Mouse (Mus musculus) embryo, embryonic 9.5 days (tissue): ENCODE measurements around the gene Dhx9.
"Not testable (repeated sequence)": the region's sequence is repeated elsewhere in the genome, so short reads cannot be mapped to it uniquely, and the experiment has no call there.

Experiments used
- DNase-seq: peaks from one replicate; pipeline ENCODE4 v3.0.0-alpha.2; 2017; ENCODE audit errors: extremely low spot score

The Dhx9 gene

DNA sequence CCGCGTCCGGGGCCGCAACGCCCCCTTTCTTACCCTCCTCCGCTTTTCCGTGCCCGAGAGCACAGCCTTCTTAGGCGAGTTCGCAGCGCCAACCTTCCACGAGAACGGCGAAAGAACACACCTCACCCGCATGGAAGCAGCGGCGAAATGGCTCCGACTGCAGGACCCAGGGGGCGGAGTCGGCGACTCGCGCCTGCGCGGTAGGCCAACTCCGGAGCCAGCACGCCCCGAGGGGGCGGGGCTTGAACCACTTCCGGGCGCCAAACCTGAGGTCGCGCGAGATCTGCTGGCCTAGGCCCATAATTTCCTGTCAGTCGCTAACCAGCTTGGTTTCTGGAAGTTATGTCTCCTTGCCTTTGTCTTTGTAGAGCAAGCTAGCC, at the start of gene Dhx9:
Gene Dhx9 (minus strand): TSS at position 161 of the 380 bp plus-strand sequence.
- DNase-seq, result peak; percentile 97

DNA sequence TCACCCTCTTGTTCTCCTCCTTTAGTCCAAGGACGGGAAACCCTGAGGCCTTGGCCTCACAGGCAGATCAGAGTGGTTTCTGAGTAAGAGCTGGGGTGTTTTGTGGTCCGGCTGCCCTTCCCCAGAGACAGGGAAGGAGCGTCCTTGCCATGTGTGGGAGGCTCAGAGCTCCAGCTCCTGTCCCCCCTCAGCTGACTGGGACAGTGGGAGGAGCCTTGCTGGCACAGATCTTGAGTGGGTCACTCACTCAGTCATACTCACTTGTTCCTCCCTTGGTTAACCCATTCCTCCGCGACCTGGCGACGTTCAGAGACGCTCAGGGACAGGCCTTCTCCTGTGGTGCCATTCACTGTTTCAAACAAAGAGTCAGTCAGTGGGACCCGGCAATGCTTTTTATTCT, 48.2 kb upstream of the Dhx9 start:
- DNase-seq, result no peak

DNA sequence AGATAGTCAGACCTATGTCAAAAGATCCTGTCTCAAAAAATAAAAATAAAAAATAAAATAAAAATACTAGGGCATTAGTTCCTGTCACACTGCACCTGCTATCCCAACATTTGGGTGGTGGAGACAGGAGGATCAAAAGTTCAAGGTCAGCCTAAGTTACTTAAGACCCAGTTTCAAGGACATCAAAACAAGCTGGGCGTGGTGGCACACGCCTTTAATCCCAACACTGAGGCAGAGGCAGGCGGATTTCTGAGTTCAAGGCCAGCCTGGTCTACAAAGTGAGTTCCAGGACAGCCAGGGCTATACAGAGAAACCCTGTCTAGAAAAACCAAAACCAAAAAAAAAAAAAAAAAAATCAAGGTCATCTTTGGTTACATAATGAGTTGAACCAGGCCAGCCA, 45.4 kb upstream of the Dhx9 start:
- not testable (repeated sequence) for DNase-seq

DNA sequence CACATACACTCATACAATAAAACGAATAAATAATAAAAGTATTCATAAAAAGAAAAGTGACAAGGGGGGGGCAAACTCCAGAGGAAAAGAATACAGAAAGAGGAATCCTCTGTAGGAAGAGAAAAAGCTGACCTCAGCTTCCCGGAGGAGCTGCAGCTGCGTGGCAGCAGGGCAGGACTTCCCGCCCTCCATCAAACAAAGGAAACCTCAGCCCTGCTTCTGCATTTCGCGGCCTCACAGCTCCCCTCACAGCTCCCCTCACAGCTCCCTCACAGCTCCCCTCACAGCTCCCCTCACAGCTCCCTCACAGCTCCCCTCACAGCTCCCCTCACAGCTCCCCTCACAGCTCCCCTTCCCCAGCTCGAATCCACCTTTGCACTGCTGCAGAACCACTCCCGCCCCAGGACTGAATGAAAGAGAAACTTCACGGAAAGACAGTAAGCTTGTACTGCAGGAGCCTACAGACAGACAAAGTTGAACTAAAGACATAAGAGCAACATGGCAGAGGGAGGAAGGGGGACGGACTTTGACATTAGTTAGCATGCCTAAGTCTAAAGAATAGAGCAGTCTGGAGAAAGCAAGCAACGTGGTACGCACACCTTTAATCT, 44.9 kb upstream of the Dhx9 start:
- DNase-seq, result peak; percentile 65

DNA sequence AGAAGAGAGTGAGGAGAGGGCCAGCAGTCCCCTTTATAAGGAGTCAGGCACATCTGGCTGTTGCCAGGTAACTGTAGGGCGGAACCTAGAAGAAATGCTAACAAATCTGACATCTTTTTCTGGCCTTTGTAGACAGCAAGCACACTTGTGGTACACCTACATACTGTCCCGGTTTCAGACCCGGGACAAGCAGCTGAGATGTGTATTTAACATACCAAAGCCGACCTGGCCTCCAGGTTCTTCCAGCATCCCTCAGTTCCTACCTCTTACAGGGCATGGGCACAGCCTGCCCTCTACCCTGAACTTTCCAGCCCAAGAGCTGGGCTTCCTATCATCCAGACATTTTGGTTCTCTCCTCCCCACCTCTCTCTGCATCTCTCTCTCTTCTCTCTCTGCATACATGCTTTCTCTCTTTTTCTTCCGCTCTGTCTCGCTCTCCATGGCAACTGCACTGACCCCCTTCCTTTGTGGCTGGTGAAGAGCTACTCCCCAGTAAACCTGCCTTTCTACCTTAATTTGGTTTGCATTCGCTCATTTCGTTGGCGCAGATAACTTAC, 44.3 kb upstream of the Dhx9 start:
- DNase-seq, result peak; percentile 70

DNA sequence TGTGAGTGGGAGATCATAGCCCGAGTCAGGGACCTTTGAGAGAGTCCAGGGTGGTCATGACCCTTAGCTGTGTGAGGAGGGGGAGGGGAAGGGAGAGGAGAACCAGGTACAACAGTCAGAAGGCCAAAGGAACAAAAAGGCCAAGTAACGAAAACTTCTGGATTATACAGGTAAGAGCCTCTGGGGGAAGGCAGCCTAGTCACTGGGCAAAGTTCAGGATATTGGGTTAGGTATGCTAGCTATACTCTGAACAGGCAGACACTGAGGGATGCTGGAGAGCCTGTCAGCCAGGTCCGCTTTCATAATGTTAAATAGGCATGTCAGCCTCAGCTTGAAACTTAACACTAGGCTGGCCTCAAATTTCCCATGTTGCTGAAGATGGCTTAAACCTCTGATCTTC, 34.7 kb upstream of the Dhx9 start:
- no peak for DNase-seq

DNA sequence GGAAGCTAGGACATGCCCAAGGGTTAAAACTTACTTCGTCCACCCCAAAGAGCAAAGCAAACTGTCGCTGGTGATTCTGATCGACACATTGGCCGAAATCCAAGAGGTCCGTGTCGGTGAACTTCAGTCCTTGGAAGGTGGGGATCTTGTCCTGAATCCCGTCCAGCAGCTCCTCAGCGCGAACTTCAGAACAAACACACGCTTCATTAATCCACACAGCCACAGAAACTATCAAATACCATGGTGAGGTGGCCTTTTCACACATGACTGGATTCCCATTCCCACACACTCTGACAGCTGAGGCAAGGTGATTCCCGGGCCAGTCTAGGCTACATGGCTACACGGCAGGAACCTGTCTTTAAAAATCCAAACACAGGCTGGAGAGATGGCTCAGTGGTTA, 27.9 kb upstream of the Dhx9 start:
- DNase-seq, result no peak

DNA sequence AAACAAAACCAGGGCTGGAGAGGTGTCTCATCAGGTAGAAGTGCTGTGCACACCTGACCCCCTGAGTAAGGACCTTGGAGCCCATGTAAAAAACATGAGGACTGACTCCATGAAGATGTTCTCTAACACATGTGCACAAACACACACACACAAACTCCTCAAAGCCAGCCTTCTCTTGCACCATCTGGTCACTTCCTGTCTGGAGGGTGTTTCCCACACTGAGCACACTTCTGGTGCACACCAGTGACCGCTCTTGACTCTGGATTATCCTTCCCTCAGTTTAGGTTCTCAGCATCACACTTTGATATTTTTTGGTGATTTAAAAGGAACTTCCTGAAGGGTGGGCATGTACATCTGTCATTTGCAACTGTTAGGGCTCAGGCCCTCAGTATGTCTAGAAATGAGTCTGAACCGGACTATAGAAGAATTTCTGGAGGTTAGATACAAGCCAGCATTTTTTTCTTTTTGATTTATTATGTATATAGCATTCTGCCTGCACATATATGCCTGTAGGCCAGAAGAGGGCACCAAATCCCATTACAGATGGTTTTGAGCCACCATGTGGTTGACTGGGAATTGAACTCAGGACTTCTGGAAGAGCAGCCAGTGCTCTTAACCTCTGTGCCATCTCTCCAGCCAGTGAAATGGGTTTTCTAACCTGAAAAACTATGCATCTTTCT, 23.0 kb upstream of the Dhx9 start:
- DNase-seq, result no peak

DNA sequence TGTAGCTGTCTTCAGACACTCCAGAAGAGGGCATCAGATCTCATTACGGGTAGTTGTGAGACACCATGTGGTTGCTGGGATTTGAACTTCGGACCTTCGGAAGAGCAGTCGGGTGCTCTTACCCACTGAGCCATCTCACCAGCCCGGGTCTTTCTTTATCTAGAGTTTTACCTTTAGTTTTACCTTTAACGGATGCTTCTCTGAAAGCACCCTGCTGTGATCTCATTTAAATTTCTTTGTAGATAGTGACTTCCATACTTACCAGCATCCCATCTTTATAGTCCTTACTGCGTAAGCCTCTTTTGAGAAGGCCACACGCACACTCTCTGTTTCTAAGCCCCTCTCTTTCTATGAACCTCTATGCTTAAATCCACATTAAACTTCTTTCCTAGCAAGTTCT, 22.1 kb upstream of the Dhx9 start:
- DNase-seq, result not testable (repeated sequence)

DNA sequence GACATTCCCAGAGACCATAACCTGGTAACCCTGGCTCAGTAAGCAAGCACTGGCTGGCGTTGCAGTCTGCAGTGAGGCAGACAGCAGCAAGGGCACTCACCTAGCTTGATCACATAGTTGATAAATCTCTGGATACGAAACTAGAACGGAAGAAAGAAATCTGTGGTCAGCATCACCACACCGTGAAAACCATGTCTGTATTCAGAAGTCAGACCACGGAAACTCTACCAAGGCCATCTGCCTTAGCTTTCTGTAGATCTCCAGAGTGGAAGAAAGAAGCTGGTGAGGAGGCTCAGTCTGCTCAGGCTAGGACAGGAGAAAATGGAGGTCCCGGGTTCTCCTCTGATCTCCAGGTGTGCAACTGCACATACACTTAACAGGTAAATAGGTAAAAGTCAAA, 21.6 kb upstream of the Dhx9 start:
- no peak for DNase-seq

DNA sequence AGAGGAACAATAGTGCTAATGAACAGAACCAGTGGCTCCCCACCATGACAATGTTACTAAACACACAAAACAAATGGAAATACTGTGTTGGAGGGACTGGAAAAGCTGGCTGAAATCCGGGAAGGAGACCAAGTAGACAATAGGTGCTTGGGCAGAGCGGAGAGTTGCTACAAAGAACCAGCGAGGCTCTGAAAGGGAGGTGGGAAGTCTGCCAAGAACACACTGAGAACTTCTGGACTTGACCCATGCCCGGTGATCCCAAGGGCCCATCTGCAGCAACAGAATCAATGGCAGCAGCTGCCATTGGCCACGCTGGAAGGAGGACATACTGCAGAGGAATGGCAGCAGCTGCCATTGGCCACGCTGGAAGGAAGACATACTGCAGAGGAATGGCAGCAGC, 18.8 kb upstream of the Dhx9 start:
- no peak for DNase-seq

DNA sequence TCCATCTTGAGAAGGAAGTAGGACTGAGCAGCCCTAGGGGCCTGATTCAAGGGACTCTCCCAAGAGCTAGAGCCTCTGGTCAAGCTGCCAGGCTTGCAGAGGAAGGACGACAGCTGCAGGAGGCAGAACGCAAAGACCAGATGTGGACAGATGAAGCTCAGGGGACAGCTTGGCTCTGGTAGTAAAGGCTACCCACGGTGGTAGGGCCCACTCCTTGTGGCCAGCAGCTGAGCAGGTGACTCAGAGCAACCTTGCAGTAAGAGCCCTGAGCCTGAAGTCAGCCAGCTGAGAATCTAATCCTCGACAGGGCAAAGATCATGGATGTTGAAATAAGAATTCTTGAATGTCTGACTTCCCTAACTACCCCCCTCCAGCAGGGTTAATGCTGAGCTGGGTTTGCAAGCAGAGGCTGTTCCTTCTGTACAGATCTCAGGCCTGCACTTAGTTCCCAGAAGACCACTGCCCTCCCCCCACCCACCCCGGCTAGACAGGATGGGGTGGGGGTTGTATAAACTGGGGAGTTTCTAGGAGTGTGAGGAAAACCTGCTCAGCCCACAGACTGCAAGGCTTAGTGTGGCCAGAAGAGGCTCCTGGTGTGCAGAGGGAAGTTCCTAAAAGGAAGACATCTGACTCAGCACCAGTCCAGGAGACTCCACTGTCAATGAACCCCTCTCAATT, 14.3 kb upstream of the Dhx9 start:
- DNase-seq, result no peak

DNA sequence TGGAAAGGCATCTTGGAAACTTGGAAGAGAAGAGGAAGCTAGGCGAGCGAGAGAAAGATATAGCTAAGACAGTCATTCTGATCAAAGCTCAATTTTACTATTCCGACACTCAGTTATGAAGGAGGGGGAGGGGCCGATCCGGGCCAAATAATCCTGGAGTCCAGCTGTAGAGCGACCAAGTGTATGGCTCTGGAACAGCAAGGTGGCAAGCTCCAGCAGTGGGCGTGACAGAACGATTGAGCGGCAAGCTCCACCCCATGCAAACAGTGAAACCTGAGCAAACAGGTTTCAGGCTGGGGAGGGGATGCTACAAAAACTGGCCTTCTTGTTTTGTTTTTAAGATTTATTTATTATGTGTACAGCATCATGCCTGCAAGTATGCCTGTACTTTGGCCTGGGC, 12.6 kb upstream of the Dhx9 start:
- no peak for DNase-seq

DNA sequence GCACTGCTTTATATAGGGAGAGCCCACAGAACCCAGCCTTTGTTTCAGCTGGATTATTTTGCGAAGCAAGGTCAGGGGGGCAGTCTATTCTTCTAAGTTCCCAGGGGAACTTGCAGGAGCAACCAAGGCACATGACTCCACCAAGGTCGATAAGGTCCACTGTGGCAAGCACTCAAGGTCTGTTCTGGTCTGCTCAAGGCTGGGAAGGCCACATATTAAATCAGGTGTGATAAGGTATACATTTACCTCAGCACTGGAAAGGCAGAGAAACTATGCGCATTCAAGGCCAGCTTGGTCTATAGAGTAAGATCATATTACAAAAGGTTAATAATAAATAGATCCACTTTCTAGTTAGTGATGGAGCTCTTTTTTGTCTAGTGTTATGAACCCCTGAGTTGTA, 8.6 kb upstream of the Dhx9 start:
- no peak for DNase-seq

DNA sequence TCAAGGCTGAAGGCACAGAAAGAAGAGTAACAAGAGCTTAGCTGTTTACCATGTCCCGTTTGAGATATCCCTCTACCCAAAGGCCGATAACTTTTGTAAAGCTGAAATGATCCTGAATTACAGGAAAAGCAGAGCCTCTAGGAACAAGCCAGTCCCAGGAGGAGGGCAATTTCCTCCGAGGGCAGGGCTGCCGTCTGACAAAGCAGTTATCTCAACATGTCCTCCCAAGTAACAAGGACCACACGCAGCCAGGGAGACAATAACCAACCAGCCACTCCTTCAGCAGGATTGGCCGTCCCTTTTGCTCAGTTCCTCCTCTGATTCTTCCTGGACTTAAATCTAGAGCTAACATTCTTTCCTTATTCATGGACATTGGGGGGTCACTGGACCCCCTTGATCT, 6.5 kb upstream of the Dhx9 start:
- no peak for DNase-seq

DNA sequence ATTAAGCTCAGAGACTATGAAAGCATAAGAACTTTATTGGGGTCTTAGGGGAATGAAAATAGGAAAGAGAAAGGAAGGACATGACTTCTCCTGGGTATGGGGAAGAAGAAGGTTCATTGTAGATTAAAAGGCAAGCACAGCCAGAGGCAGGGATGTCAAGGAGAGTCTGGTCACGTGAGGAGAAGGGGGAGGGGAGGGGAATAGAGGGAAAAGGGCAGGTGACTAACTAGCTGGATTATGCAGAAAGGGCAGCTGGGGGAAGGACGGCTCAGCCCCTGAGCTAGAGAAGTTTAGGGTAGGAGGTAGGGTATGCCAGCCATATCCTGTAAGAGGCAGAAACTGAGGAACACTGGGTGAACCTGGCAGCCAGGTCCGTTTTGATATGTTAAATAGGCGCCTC, 5.9 kb upstream of the Dhx9 start:
- DNase-seq, result no peak

DNA sequence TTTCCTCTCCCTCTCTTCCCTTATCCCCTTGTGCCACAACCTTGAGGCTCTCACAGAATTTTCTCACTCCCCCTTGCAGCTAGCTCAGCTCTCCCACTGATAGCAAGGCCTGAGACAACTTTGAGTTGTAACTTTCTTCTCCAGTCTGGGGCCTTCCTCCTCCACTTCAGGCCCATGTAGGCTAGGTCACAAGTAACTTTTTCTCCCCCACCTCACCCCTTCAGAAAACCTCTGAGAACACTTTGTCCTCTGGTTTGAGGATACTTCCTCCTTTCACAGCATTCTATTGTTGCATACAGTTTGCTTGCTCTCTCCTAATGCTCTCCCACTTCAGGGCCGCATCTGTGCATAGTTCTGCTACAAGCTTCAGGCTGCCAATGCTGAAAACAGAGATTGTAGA, 4.4 kb upstream of the Dhx9 start:
- no peak for DNase-seq

DNA sequence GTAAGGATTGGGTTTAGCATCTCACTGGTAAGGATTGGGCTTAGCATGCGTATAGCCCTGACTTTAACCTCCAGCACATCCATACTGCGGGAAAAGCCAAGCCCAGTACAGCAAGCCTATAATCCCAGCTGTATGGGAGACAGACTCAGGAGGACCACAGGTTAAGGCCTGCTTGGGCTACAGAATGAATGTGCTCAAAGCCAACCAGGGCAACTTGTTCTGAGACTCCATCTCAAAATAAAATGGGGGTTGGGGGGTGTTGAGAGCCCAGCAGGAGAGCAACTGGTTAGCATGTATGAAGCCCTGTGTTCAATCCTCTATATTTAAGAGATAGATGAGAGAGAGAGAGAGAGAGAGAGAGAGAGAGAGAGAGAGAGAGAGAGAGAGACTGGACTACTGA, 3.9 kb upstream of the Dhx9 start:
- DNase-seq, result no peak

DNA sequence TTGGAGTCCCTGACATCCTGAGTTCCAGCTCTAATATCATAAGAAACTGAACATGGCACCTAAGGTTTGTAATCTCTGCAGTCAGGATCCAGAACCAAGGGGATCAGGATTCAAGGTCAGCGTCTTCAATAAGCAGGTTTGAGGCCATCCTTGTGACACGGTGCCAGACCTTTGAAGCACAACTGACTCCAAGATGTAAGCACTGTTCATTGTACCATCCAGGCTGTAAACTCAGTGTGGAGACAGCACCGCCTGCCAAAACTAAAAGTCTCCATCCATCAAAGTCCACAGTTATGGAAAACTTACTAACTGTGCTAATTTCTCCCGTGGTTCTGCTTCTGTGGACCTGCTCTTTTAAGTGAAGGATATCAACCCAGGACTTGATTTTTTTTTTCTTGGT, 2.5 kb upstream of the Dhx9 start:
- no peak for DNase-seq

DNA sequence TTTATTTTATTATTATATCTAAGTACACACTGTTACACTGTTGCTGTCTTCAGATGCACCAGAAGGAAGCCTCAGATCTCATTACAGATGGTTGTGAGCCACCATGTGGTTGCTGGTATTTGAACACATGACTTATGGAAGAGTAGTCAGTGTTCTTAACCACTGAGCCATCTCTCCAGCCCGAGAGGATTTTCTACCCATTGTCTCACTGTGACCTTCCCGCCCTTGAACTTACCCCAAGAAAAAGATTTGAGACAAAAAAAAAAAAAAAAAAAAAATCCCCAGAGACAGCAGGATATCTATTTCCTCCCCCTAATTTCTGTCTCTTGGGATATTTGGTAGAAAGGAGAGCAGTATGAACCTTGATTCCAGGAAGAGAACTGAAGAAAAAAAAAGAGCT, 2.1 kb upstream of the Dhx9 start:
- no peak for DNase-seq

DNA sequence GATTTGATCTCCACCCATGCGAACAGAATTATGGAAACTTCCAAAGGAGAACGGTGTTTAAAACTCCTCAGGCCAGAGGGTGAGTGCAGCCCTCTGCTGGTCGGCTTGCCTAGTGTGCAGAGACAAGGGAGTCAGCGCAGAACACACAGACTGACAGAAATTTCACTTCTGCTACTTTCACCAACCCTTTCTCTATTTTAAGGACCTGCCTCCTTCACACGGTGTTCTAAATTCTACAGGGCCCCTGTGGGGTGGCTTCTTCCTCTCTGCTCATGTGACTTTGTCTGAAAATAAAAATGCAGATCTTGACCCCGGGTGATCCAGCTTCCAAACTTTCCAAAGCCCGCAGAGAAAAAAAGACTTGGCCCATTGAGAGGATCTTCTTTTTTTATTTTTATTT, 1.7 kb upstream of the Dhx9 start:
- no peak for DNase-seq

DNA sequence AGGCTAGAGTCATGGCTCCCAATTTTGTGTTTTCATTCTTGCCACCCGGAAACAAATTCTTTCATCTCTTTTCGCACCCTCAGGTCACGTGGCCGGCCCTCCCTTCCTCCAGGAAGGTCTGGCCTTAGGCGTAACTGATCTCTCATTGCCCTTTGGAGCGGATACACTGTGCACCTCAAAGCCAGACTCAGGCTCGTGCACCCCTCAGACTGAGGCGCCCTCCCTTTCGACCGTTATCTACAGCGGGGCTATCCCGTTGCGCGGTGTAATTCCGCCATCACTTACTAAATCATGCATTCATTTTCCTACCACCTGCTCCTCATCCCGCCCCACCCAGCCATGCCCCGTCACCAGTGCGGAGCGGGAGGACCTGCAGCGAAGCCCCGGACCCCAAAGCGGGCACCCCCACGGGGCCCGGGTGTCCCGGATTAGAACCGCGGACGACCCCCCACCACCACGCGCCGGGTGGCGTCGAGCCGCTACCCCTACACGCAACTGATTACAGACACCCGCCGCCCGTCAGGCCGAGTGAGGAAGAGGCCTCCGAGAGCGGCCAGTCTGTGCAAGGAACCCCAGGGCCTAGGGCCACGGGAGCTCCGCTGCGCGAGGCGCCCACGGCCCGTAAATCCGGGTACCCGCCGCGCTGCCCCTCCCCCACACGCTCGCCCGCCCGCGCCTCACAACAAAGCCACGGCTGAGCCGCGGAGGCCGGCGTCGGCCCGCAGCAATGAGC, 527 bp downstream of the Dhx9 start:
- peak; percentile 61 for DNase-seq
